Mouse (Mus musculus): ENCODE data around the gene Akap1.

DNA sequence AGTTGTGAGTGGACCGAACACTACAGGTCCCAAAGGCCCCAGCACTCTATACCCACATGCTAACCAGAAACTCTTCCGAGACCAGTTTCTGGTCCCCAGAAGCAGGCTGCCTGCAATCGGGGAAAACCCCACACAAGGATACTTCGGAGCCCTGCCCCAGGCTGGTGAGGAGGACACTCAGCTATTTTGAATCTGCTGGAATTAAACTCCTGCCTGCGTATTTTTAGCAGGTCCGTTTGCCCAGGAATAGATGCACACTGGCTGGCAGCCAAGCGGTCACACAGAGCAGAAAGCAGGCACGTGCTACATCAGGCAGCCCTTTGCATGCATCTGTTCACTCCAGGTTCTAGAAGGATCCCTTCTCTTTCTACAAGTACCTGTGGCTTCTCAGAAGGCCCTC is 15.1 kb downstream of the Akap1 start:
- TF ChIP-seq CTCF (IDR thresholded peaks at IDR 0.05; ENCODE audit: low read depth, low read length): no peak
- no peak for TF ChIP-seq POLR2A (IDR thresholded peaks at IDR 0.05; ENCODE audit: insufficient read depth, low read length)
- no peak for TF ChIP-seq EP300 (IDR thresholded peaks at IDR 0.05; ENCODE audit: insufficient read depth, low read depth, low read length)
